Mouse (Mus musculus) small intestine, adult 2 months (tissue): Measurements from ENCODE around the gene Zfp28. TPM values are rescaled to one million over a fixed set of nuclear protein-coding genes. Genes with fewer than 3 reads are reported as not detected.

Source experiments
- H3K27ac ChIP-seq: fragments of 200-500 bp; 2 replicates; pipeline ENCODE4 v1.5.1; 2012; ENCODE audit warnings: low read depth, low read length, control low read depth, inconsistent platforms; ENCODE audit not compliant: insufficient read depth
- H3K27me3 ChIP-seq: fragments of 200-500 bp; 2 replicates; pipeline ENCODE4 v1.6.1; 2012; ENCODE audit warnings: mild to moderate bottlenecking, moderate library complexity, low read length, inconsistent platforms; ENCODE audit not compliant: control insufficient read depth, insufficient read depth
- H3K36me3 ChIP-seq: fragments of 200-500 bp; 2 replicates; pipeline ENCODE4 v1.6.1; 2012; ENCODE audit warnings: mild to moderate bottlenecking, low read length, control low read depth, inconsistent platforms; ENCODE audit not compliant: control insufficient read depth, insufficient read depth
- H3K4me1 ChIP-seq: fragments of 200-500 bp; 2 replicates; pipeline ENCODE4 v1.6.1; 2012; ENCODE audit warnings: low read length, inconsistent platforms, mixed read lengths; ENCODE audit not compliant: control insufficient read depth, insufficient read depth, insufficient read length
- H3K4me3 ChIP-seq: fragments of 200-500 bp; 2 replicates; pipeline ENCODE4 v1.5.1; 2012; ENCODE audit warnings: low read depth, mild to moderate bottlenecking, control low read depth, inconsistent platforms, low read length, moderate library complexity
- CTCF ChIP-seq: fragments of 200-500 bp; IDR thresholded peaks from 2 replicates; pipeline ENCODE4 v1.5.1; 2012; ENCODE audit warnings: low read depth, mild to moderate bottlenecking, control low read depth, inconsistent platforms, low read length, moderate library complexity, mixed read lengths; ENCODE audit not compliant: insufficient replicate concordance, insufficient read length; ENCODE audit errors: extremely low read depth
- POLR2A ChIP-seq: fragments of 200-500 bp; IDR thresholded peaks from 2 replicates; pipeline ENCODE4 v1.6.1; 2012; ENCODE audit warnings: low read depth, mild to moderate bottlenecking, control low read depth, inconsistent platforms, low read length, moderate library complexity
- WGBS: fragments of 180-500 bp; shearing (Covaris S2); methylation state at CpG from one replicate; pipeline ENCODE4 v1.1.7; 2018; 5-methylcytosine and 5-hydroxymethylcytosine counted together
- polyA plus RNA-seq: library from polyadenylated mRNA; depleted of rRNA; stranded (reverse); fragments of >200 nt; gene quantifications from 2 replicates; pipeline ENCODE4 v1.2.3, GENCODE M21; 2012

Zfp28 gene
- polyA plus RNA-seq, 1 experiment, result 0.22 TPM

- WGBS, result 27% methylated on average over 25 of the region's 25 CpGs
- 0 out of 2 replicates have a peak, but pooled peaks cover under 1% of the 10 kb centered on the region for H3K36me3 ChIP-seq
- H3K27ac ChIP-seq, result no peak within 1 kb of the TSS
- H3K27me3 ChIP-seq, result no peaks in the 10 kb centered on the region
- TF ChIP-seq CTCF, result no peak
- no peak for TF ChIP-seq POLR2A
- H3K4me1 ChIP-seq, result no peaks in the 10 kb centered on the region
- H3K4me3 ChIP-seq, result peak within 1 kb of the TSS; percentile 65
These were observed 15.2 kb downstream of the Zfp28 start, which contains the start of gene Smim17 for GRCm38 (mm10) chr7:6397996-6398975. Gene Smim17 (plus strand): TSS chr7:6398715.

- Histone ChIP-seq H3K4me3 (no peak within 1 kb of the TSS), H3K27ac (no peak within 1 kb of the TSS), H3K4me1 (no peaks in the 10 kb centered on the region), H3K27me3 (no peaks in the 10 kb centered on the region), H3K36me3 (no peaks in the 10 kb centered on the region)
- 3% methylated on average over 17 of the region's 17 CpGs for WGBS
- TF ChIP-seq POLR2A (no peak), CTCF (no peak)
These were observed 26.9 kb downstream of the Zfp28 start, which contains the start of gene Gm20715 for GRCm38 (mm10) chr7:6410043-6410442. Gene Gm20715 (plus strand): TSS chr7:6410277.

GRCm38 (mm10) chr7:6414626-6415441, 31.7 kb downstream of the Zfp28 start:
- Histone ChIP-seq H3K27me3 (no peaks in the 10 kb centered on the region), H3K27ac (no peak overlapping the region), H3K4me3 (no peak overlapping the region), H3K36me3 (no peaks in the 10 kb centered on the region), H3K4me1 (no peaks in the 10 kb centered on the region)
- 11% methylated on average over 22 of the region's 22 CpGs for WGBS
- TF ChIP-seq POLR2A (no peak), CTCF (no peak)

GRCm38 (mm10) chr7:6415442-6415787, 32.3 kb downstream of the Zfp28 start:
- Histone ChIP-seq H3K36me3 (no peaks in the 10 kb centered on the region), H3K27me3 (no peaks in the 10 kb centered on the region), H3K4me3 (no peak overlapping the region), H3K4me1 (no peaks in the 10 kb centered on the region), H3K27ac (no peak overlapping the region)
- 28% methylated on average over 8 of the region's 8 CpGs for WGBS
- TF ChIP-seq POLR2A, result no peak
- no peak for TF ChIP-seq CTCF

GRCm38 (mm10) chr7:6419894-6420293, 36.8 kb downstream of the Zfp28 start:
- Histone ChIP-seq H3K27me3 (no peaks in the 10 kb centered on the region), H3K36me3 (no peaks in the 10 kb centered on the region), H3K4me1 (no peaks in the 10 kb centered on the region), H3K27ac (no peak overlapping the region), H3K4me3 (no peak overlapping the region)
- 74% methylated on average over 6 of the region's 6 CpGs for WGBS
- no peak for TF ChIP-seq POLR2A
- no peak for TF ChIP-seq CTCF

- no peak for TF ChIP-seq CTCF
- no peak for TF ChIP-seq POLR2A
- H3K4me3 ChIP-seq, result no peak overlapping the region
- H3K27me3 ChIP-seq, result no peaks in the 10 kb centered on the region
- no peaks in the 10 kb centered on the region for H3K4me1 ChIP-seq
- H3K36me3 ChIP-seq, result no peaks in the 10 kb centered on the region
- no peak overlapping the region for H3K27ac ChIP-seq
- 86% methylated on average over 3 of the region's 3 CpGs for WGBS
These were observed 46.3 kb downstream of the Zfp28 start for GRCm38 (mm10) chr7:6429381-6429780.

- no peaks in the 10 kb centered on the region for H3K36me3 ChIP-seq
- no peaks in the 10 kb centered on the region for H3K4me1 ChIP-seq
- TF ChIP-seq POLR2A (no peak), CTCF (peak; percentile 59; the same call in 1 of the 2 replicates)
- 25% methylated on average over 2 of the region's 2 CpGs for WGBS
- H3K4me3 ChIP-seq, result no peak overlapping the region
- no peak overlapping the region for H3K27ac ChIP-seq
- H3K27me3 ChIP-seq, result no peaks in the 10 kb centered on the region
These were observed 47.2 kb downstream of the Zfp28 start for GRCm38 (mm10) chr7:6430342-6430741.
